Mouse (Mus musculus): ENCODE results near the gene BC067074. TPM values are rescaled to one million over a fixed set of nuclear protein-coding genes. Genes with fewer than 3 reads are reported as not detected.

The BC067074 gene
- total RNA-seq (2023) = under 1 TPM; 0.43 to 0.92 TPM

GRCm38 (mm10) chr13:113292975-113293706 is at the start of gene BC067074:
BC067074 (plus strand) TSS chr13:113293159.

Other genes with a start within 250 kb of the BC067074 start
- not detected for gene Gpx8, start 246.7 kb upstream of the BC067074 start, total RNA-seq (2023)
- gene Gzma, start 192.2 kb upstream of the BC067074 start, total RNA-seq (2023) = under 1 TPM in 1 of 2 experiments, not detected in 1; 0.97 TPM
- gene Esm1, start 83.5 kb upstream of the BC067074 start, total RNA-seq (2023) = not detected
- not detected for gene Gzmk, start 67.3 kb upstream of the BC067074 start, total RNA-seq (2023)

All from monocyte, adult 59 days (primary cell).